Mouse (Mus musculus): Measurements from ENCODE around the gene Fam83c. TPM values are rescaled to one million over a fixed set of nuclear protein-coding genes. Genes with fewer than 3 reads are reported as not detected.
A peak's percentile ranks its signal among the peaks of the same experiment; 100 is the strongest.

Fam83c gene
- polyA plus RNA-seq, 1 experiment from 2014 or later: 0.07 TPM

DNA sequence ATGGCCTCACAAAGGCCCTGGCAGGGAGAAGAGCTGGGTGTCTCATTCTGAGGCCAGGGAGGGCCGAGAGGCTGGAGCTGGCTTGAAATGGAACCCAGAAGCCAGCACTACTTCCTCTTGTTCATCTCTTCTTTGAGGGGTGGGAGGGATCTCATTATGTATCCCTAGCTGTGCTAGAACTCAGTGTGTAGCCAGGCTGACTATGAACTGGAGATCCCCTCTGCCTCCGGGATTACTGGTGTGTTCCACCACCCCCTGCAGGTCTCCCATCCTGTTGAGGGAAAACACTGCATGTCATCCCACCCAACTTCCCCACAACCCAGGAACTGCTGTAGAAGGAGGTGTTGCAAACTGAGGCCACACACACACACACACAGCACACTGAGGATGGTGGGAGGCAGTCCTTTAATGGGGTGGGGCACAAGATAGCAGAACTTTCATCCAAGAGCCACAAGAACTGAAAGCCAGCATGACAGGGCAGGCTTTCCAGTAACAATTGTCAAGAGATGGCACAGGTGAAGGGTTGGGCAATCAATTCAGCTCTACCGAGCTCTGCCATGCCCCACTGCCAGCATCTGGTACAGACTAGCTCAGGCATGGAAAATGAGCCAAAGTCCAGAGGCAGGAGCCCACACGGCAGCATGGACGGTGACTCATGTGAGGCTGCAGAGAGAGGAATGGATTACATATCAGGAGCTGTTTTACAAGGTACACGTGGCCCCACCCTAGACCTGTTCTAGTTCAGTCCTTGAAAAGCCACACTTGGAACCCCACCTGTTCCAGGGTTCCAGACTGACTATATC lies 15.0 kb downstream of the Fam83c start:
- no peaks in the 10 kb centered on the region for H3K9me3 ChIP-seq (ENCODE audit: control insufficient read depth, low read length)
- peak overlapping the region; percentile 73 for H3K4me3 ChIP-seq (ENCODE audit: low read length)
- 0 out of 2 replicates have a peak, but pooled peaks cover 4% of the 10 kb centered on the region for H3K4me1 ChIP-seq (ENCODE audit: control insufficient read depth, insufficient read depth, low read length)
- no peak; the same call in 1 of the 2 replicates for ATAC-seq (ENCODE audit: low FRiP score, low TSS enrichment)
- peak overlapping the region; percentile 65; the same call in 1 of the 2 replicates for H3K27ac ChIP-seq (ENCODE audit: low read depth, low read length)
- 68% methylated on average over 6 of the region's 6 CpGs for WGBS
- peak overlapping the region; percentile 93 for H3K4me2 ChIP-seq (replicated peaks; ENCODE audit: low read depth, low read length)
- H3K9ac ChIP-seq (ENCODE audit: low read depth, low read length): peak overlapping the region; percentile 83
- H3K27me3 ChIP-seq (ENCODE audit: control insufficient read depth, insufficient read depth, low read length): no peaks in the 10 kb centered on the region
- peaks cover 43% of the 10 kb centered on the region for H3K36me3 ChIP-seq (ENCODE audit: control insufficient read depth, insufficient read depth, low read length)

DNA sequence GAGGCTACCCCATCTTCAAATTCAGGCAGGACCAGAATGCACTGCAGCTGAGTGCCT lies 15.4 kb downstream of the Fam83c start, which contains the start of gene BC029722:
Gene BC029722, minus strand, starts transcription at position 35 of the 57 bp plus-strand sequence.
- no peaks in the 10 kb centered on the region for H3K9me3 ChIP-seq (ENCODE audit: control insufficient read depth, low read length)
- peaks cover 43% of the 10 kb centered on the region for H3K36me3 ChIP-seq (ENCODE audit: control insufficient read depth, insufficient read depth, low read length)
- H3K9ac ChIP-seq (ENCODE audit: low read depth, low read length): peak within 1 kb of the TSS; percentile 83
- peak within 1 kb of the TSS; percentile 73 for H3K4me3 ChIP-seq (ENCODE audit: low read length)
- peak within 1 kb of the TSS; percentile 93 for H3K4me2 ChIP-seq (replicated peaks; ENCODE audit: low read depth, low read length)
- 0 out of 2 replicates have a peak, but pooled peaks cover 4% of the 10 kb centered on the region for H3K4me1 ChIP-seq (ENCODE audit: control insufficient read depth, insufficient read depth, low read length)
- ATAC-seq (ENCODE audit: low FRiP score, low TSS enrichment): no peak
- H3K27me3 ChIP-seq (ENCODE audit: control insufficient read depth, insufficient read depth, low read length): no peaks in the 10 kb centered on the region
- peak within 1 kb of the TSS; percentile 65; the same call in 1 of the 2 replicates for H3K27ac ChIP-seq (ENCODE audit: low read depth, low read length)

DNA sequence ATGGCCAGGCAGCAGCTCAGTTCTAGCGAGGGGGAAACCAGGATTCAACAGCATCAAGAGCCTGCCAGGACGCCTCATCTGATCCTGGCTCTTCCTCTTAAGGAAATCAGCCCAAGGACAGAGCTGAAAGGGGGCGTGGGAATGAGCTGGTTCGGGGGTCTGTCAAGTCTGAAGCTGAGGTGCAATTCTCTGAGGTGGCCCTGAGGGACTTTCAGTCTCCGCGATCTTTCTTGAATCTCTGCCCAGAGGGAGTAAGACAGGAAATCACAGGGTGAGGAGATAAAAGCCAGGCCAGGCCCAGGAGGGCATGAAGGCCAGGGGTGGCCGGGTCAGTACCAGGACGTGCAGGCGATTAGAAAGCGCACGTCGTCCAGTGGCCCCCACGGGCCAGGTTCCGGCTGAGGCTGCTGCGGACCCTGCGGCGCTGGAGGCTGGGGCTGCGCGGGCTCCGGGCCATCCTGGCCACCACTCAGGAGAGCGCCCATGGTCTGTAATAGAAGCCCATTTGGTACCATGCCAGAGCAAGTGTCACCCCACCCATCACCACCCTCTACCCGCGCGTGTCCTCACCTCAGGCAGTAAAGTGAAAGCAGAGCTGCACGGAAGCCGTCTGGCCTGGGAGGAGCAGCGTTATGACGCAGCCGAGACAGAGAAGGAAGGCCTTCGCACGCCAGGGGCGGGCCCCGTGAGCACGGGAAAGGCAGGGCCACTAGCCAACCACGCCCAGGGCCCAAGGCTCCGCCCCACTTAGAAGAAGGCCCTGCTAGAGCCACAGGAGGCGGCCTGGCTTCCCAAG lies 15.9 kb downstream of the Fam83c start:
- 1% methylated on average over 37 of the region's 37 CpGs for WGBS

DNA sequence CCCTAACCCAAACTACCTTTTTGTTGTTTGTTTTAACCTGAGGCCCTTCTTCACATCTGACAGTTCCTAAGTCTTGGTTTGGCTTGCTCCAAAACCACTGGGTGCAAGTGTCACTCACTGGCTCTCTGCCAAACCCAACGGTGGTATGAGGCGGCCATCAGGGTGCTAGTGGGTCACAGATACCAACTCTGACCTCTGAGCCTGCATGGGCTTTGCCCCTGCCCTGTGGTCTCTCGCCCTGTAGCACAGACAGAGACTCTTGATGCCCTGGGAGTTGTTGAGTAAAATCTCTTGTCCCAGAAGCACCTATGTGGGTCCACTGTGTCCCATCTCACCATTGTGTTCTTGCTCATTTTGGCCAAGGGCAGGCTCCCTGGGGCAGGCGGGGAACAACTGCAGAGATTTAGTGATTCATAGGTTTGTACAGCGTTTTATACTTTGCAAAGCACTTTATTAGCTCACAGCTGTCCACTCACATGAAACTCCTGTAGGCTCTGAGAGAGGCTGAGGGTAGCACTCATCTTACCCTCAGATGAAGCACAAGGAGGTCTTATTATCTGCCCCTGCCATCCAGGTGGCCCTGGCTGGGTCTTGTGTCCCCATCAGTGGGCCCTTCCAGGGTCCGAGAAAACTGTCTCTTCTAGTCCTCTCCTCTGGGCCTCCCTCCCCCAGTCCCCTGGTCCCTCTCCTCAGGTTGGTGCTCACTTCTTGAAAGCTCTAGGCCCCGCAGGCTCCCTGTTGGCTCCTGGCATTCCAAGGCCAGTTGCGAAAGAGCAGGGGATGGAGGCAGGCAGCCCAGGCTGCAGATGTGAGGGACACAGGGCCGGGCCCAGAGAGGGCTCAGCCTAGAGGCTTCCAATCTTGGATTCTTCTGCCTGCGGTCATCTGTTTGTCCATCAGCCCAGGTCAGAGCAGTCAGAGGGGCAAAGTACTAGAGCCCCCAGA lies 17.1 kb downstream of the Fam83c start:
- Histone ChIP-seq H3K4me3 (ENCODE audit: low read length) (no peak overlapping the region), H3K36me3 (ENCODE audit: control insufficient read depth, insufficient read depth, low read length) (peaks cover 27% of the 10 kb centered on the region), H3K4me2 (replicated peaks; ENCODE audit: low read depth, low read length) (no peak overlapping the region), H3K4me1 (ENCODE audit: control insufficient read depth, insufficient read depth, low read length) (0 out of 2 replicates have a peak, but pooled peaks cover 4% of the 10 kb centered on the region), H3K9ac (ENCODE audit: low read depth, low read length) (no peak overlapping the region), H3K27ac (ENCODE audit: low read depth, low read length) (no peak overlapping the region), H3K27me3 (ENCODE audit: control insufficient read depth, insufficient read depth, low read length) (no peaks in the 10 kb centered on the region), H3K9me3 (ENCODE audit: control insufficient read depth, low read length) (no peaks in the 10 kb centered on the region)
- WGBS: 76% methylated on average over 10 of the region's 10 CpGs
- no peak for ATAC-seq (ENCODE audit: low FRiP score, low TSS enrichment)

More for the DNA sequence above, 15.9 kb downstream of the Fam83c start:
- Histone ChIP-seq H3K27ac (ENCODE audit: low read depth, low read length) (peak overlapping the region; percentile 65; the same call in 1 of the 2 replicates), H3K27me3 (ENCODE audit: control insufficient read depth, insufficient read depth, low read length) (no peaks in the 10 kb centered on the region), H3K4me1 (ENCODE audit: control insufficient read depth, insufficient read depth, low read length) (0 out of 2 replicates have a peak, but pooled peaks cover 4% of the 10 kb centered on the region), H3K9me3 (ENCODE audit: control insufficient read depth, low read length) (no peaks in the 10 kb centered on the region), H3K4me2 (replicated peaks; ENCODE audit: low read depth, low read length) (peak overlapping the region; percentile 93), H3K9ac (ENCODE audit: low read depth, low read length) (peak overlapping the region; percentile 83), H3K36me3 (ENCODE audit: control insufficient read depth, insufficient read depth, low read length) (peaks cover 39% of the 10 kb centered on the region), H3K4me3 (ENCODE audit: low read length) (peak overlapping the region; percentile 73)
- peak; percentile 94 for ATAC-seq (ENCODE audit: low FRiP score, low TSS enrichment)

DNA sequence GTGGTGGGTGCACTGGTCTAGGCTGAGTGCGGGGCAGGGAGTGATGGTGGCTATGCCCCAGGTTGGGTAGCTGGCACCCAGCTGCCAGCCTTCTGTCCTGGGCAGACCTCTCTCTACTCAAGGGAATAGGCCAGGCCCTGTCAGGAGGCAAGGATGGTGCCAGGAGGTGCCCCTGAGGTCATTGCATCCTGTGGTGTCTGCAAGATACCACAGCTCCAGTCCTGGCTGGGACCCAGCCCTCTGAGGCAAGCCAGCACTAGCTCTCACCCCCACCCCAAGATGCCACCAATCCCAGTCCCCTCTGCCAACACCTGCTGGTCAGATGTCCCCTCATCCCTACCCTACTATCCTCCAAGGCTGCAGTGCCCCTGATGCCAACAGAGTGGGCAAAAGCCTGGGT lies 18.5 kb downstream of the Fam83c start:
- Histone ChIP-seq H3K4me1 (ENCODE audit: control insufficient read depth, insufficient read depth, low read length) (0 out of 2 replicates have a peak, but pooled peaks cover 4% of the 10 kb centered on the region), H3K9me3 (ENCODE audit: control insufficient read depth, low read length) (no peaks in the 10 kb centered on the region), H3K27ac (ENCODE audit: low read depth, low read length) (no peak overlapping the region), H3K36me3 (ENCODE audit: control insufficient read depth, insufficient read depth, low read length) (peaks cover 15% of the 10 kb centered on the region), H3K4me2 (replicated peaks; ENCODE audit: low read depth, low read length) (no peak overlapping the region), H3K4me3 (ENCODE audit: low read length) (no peak overlapping the region), H3K9ac (ENCODE audit: low read depth, low read length) (no peak overlapping the region), H3K27me3 (ENCODE audit: control insufficient read depth, insufficient read depth, low read length) (no peaks in the 10 kb centered on the region)
- no peak for ATAC-seq (ENCODE audit: low FRiP score, low TSS enrichment)
- 100% methylated on average over 1 of the region's 1 CpGs for WGBS

DNA sequence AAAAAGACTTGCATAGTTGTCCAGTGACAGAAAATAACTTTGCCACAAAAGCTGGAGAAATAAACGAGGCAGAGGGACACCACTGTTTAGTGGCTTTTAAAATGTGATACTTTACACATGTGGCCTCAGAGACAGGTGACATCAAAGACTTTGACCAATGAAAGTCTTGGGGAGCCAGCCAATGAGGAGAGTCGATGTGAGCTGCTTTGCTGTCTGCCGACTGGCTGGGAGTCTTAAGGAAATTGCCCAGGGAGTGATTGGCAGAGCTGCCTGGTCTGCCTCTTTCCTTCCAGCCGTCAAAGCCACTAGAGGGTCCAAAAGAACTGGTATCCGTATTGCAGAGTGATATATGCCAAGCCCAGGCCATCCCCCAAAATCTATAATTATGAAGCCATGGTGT lies 19.8 kb downstream of the Fam83c start:
- Histone ChIP-seq H3K4me1 (ENCODE audit: control insufficient read depth, insufficient read depth, low read length) (0 out of 2 replicates have a peak, but pooled peaks cover 4% of the 10 kb centered on the region), H3K36me3 (ENCODE audit: control insufficient read depth, insufficient read depth, low read length) (peaks cover 2% of the 10 kb centered on the region; the same call in 1 of the 2 replicates), H3K4me2 (replicated peaks; ENCODE audit: low read depth, low read length) (no peak overlapping the region), H3K27me3 (ENCODE audit: control insufficient read depth, insufficient read depth, low read length) (no peaks in the 10 kb centered on the region), H3K9ac (ENCODE audit: low read depth, low read length) (no peak overlapping the region), H3K4me3 (ENCODE audit: low read length) (no peak overlapping the region), H3K9me3 (ENCODE audit: control insufficient read depth, low read length) (no peaks in the 10 kb centered on the region), H3K27ac (ENCODE audit: low read depth, low read length) (no peak overlapping the region)
- WGBS: 22% methylated on average over 5 of the region's 5 CpGs
- no peak for ATAC-seq (ENCODE audit: low FRiP score, low TSS enrichment)

DNA sequence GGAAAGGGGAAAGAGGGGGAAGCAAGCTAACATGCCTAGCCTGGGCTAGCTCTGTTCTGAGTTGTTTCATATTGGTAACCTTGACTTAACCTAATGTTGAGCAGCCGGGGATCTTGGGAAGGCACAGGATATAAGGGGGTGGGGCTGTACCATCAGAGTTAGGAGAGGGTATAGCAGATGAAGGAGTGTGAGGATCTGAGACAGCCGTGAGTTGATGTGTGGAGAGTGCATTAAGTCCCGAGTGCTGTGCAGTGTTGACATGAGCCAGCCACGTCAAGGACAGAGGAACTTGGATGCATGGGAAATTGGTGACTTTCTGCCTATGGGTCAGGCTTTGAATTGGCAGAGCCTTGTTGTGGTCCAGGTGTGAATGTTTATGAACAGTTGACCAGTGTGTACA lies 22.0 kb downstream of the Fam83c start:
- H3K36me3 ChIP-seq (ENCODE audit: control insufficient read depth, insufficient read depth, low read length): no peaks in the 10 kb centered on the region
- WGBS: 78% methylated on average over 4 of the region's 4 CpGs
- H3K9me3 ChIP-seq (ENCODE audit: control insufficient read depth, low read length): no peaks in the 10 kb centered on the region
- H3K27ac ChIP-seq (ENCODE audit: low read depth, low read length): no peak overlapping the region
- no peak overlapping the region for H3K4me3 ChIP-seq (ENCODE audit: low read length)
- no peak overlapping the region for H3K9ac ChIP-seq (ENCODE audit: low read depth, low read length)
- H3K4me1 ChIP-seq (ENCODE audit: control insufficient read depth, insufficient read depth, low read length): no peaks in the 10 kb centered on the region
- no peak for ATAC-seq (ENCODE audit: low FRiP score, low TSS enrichment)
- no peak overlapping the region for H3K4me2 ChIP-seq (replicated peaks; ENCODE audit: low read depth, low read length)
- H3K27me3 ChIP-seq (ENCODE audit: control insufficient read depth, insufficient read depth, low read length): no peaks in the 10 kb centered on the region

DNA sequence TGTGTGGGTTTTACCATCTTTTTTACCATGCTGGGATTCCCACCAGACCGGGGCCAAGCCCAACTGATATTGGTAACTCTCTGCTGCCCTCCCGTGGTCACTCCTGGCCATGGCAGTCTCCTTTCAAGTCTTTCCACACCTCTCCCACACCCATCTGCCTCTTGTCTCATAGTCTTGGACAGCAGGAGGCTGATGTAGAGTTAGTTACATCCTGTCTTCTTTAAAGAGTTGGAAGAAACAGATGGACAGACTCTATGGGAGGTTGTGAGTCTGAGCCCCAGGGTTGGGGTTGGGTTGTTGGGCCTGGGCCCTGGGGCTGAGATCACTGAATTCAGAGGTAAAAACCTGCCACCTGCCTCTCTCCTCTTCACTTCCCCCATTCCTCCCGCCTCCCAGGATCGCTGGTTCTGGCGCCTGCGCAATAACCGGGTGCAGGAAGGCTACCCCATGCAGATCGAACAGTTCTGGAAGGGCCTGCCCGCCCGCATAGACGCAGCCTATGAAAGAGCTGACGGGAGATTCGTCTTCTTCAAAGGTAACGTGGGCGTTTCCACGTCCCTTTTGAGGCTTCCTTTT lies 22.7 kb downstream of the Fam83c start:
- Histone ChIP-seq H3K9ac (ENCODE audit: low read depth, low read length) (no peak overlapping the region), H3K36me3 (ENCODE audit: control insufficient read depth, insufficient read depth, low read length) (no peaks in the 10 kb centered on the region), H3K27me3 (ENCODE audit: control insufficient read depth, insufficient read depth, low read length) (no peaks in the 10 kb centered on the region), H3K4me1 (ENCODE audit: control insufficient read depth, insufficient read depth, low read length) (no peaks in the 10 kb centered on the region), H3K4me2 (replicated peaks; ENCODE audit: low read depth, low read length) (no peak overlapping the region), H3K27ac (ENCODE audit: low read depth, low read length) (no peak overlapping the region), H3K9me3 (ENCODE audit: control insufficient read depth, low read length) (no peaks in the 10 kb centered on the region), H3K4me3 (ENCODE audit: low read length) (no peak overlapping the region)
- 37% methylated on average over 16 of the region's 16 CpGs for WGBS
- no peak for ATAC-seq (ENCODE audit: low FRiP score, low TSS enrichment)
